ENCODE assay signal across 11 mouse cellular contexts in the genomic region with DNA sequence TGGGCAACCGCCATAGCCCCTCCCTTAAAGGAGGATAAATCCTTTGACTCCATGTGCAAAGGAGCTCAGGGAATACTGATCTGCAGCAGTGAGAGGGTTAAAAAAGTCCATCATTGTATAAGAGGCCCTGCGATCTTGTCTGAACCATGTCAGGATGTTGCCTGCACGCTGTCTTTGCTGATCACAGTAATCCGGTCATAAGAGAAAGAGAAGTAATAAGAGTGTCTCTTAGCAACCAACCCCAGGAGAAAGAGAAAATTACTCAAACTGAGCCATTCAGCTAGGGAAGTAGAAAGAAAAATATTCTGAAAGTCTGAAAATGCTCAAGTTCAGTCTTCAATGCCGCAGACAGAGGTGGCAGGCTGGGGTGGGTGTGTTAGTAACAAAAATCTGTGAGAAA.
DNase-seq lines count a peak whose midpoint lies in the region; ATAC-seq and TF ChIP-seq lines count a peak whose summit lies in the region.
"Had no signal": no experiment of that assay in that cellular context is flagged by ENCODE, and none has a peak within 500 bp of the region (broad histone marks: within the 10 kb centered on the region; RNA-seq: fewer than 3 reads in every experiment).

No protein-coding gene starts in this region.

- DNase-seq in layer of hippocampus, adult 2 months (ENCODE audit: low spot score in 2 of 2), result no peak
- DNase-seq in layer of hippocampus, adult 9-11 months, result no peak
- peak; percentile 12 for DNase-seq in T-cell, adult 2 months (ENCODE audit: low spot score)
- DNase-seq in midbrain, embryonic 14.5 days, result peak; percentile 46
- DNase-seq in cerebellum, postnatal 10 days, result no peak
- no peak for DNase-seq in lung, adult 2 months
- DNase-seq in kidney, postnatal 25 days, result no peak

- ATAC-seq in embryonic facial prominence, embryonic 13.5 days (ENCODE audit: insufficient number of reproducible peaks, insufficient read depth, low FRiP score, low TSS enrichment, low read depth), result no peak
- ATAC-seq in midbrain, embryonic 14.5 days (ENCODE audit: low FRiP score, low TSS enrichment), result no peak; the same call in 1 of the 2 replicates

- H3K4me2 ChIP-seq in embryonic facial prominence, embryonic 13.5 days, result 0 out of 2 replicates have a peak overlapping the region, but pooled peaks have one; percentile 16
- peak overlapping the region; percentile 1; the same call in 1 of the 2 replicates for H3K4me2 ChIP-seq in midbrain, embryonic 14.5 days (ENCODE audit: low read length)
- H3K4me2 ChIP-seq: heart, embryonic 13.5 days; liver, embryonic 15.5 days had no signal

- H3K27ac ChIP-seq in layer of hippocampus, adult 2 months, result peak overlapping the region; percentile 52
- H3K27ac ChIP-seq in embryonic facial prominence, embryonic 13.5 days, result peak overlapping the region; percentile 62; the same call in 1 of the 2 replicates
- H3K27ac ChIP-seq in midbrain, embryonic 14.5 days (replicated peaks; ENCODE audit: low read depth, low read length), result 0 out of 2 replicates have a peak overlapping the region, but pooled peaks have one; percentile 20
- H3K27ac ChIP-seq: heart, embryonic 13.5 days; liver, embryonic 15.5 days had no signal

- no peaks in the 10 kb centered on the region for H3K9me3 ChIP-seq in embryonic facial prominence, embryonic 13.5 days
- H3K9me3 ChIP-seq in midbrain, embryonic 14.5 days (ENCODE audit: control insufficient read depth, low read length), result no peaks in the 10 kb centered on the region
- H3K9me3 ChIP-seq: heart, embryonic 13.5 days; liver, embryonic 15.5 days had no signal

- H3K4me1 ChIP-seq in embryonic facial prominence, embryonic 13.5 days, result peaks cover 32% of the 10 kb centered on the region
- peaks cover 12% of the 10 kb centered on the region; the same call in 1 of the 2 replicates for H3K4me1 ChIP-seq in midbrain, embryonic 14.5 days (ENCODE audit: control insufficient read depth, insufficient read depth, low read length)
- peaks cover 10% of the 10 kb centered on the region for H3K4me1 ChIP-seq in lung, adult 2 months (ENCODE audit: control insufficient read depth, insufficient read depth, low read length)

- H3K4me3 ChIP-seq in layer of hippocampus, adult 2 months, result no peak overlapping the region
- H3K4me3 ChIP-seq in embryonic facial prominence, embryonic 13.5 days, result no peak overlapping the region
- H3K4me3 ChIP-seq in midbrain, embryonic 14.5 days (replicated peaks; ENCODE audit: low read depth, low read length), result no peak overlapping the region
- no peak overlapping the region for H3K4me3 ChIP-seq in lung, adult 2 months (replicated peaks; ENCODE audit: extremely low read depth, low read depth, low read length)
- H3K4me3 ChIP-seq: heart, embryonic 13.5 days; liver, embryonic 15.5 days; myocyte had no signal

- no peak for TF ChIP-seq CTCF in layer of hippocampus, adult 2 months (conservative IDR thresholded peaks at IDR 0.05)
- no peak for TF ChIP-seq CTCF in lung, adult 2 months (IDR thresholded peaks at IDR 0.05; ENCODE audit: insufficient read depth, low read length)

- no peaks in the 10 kb centered on the region for H3K27me3 ChIP-seq in embryonic facial prominence, embryonic 13.5 days
- H3K27me3 ChIP-seq in midbrain, embryonic 14.5 days (ENCODE audit: control insufficient read depth, insufficient read depth, low read length), result no peaks in the 10 kb centered on the region
- H3K27me3 ChIP-seq: heart, embryonic 13.5 days; liver, embryonic 15.5 days had no signal

- 32% methylated on average over 5 of the region's 5 CpGs for WGBS in embryonic facial prominence, embryonic 13.5 days
- WGBS in midbrain, embryonic 14.5 days, result 12% methylated on average over 5 of the region's 5 CpGs
- 73% methylated on average over 5 of the region's 5 CpGs for WGBS in lung, adult 2 months

- no peaks in the 10 kb centered on the region for H3K36me3 ChIP-seq in embryonic facial prominence, embryonic 13.5 days
- H3K36me3 ChIP-seq in midbrain, embryonic 14.5 days (ENCODE audit: control insufficient read depth, insufficient read depth, low read length), result no peaks in the 10 kb centered on the region
- H3K36me3 ChIP-seq: heart, embryonic 13.5 days; liver, embryonic 15.5 days had no signal

- TF ChIP-seq POLR2A in lung, adult 2 months (IDR thresholded peaks at IDR 0.05; ENCODE audit: borderline replicate concordance, extremely low read depth, low read depth, low read length), result no peak

- no peak overlapping the region for H3K9ac ChIP-seq in embryonic facial prominence, embryonic 13.5 days
- H3K9ac ChIP-seq in midbrain, embryonic 14.5 days (replicated peaks; ENCODE audit: low read length), result no peak overlapping the region
- H3K9ac ChIP-seq: heart, embryonic 13.5 days; liver, embryonic 15.5 days had no signal

Comparison
In these comparisons a context has a peak if more than half of its experiments do, and no peak if none do; other contexts are left out.
1. DNase-seq: peak in T-cell, adult 2 months (single experiment) and midbrain, embryonic 14.5 days (single experiment); none in layer of hippocampus, adult 2 months (0 of 2), layer of hippocampus, adult 9-11 months (single experiment), cerebellum, postnatal 10 days (0 of 2), lung, adult 2 months (single experiment) and kidney, postnatal 25 days (0 of 2).
2. Peak in every context shown above with its lines, with median percentiles within 50 percentile points of each other: H3K27ac ChIP-seq.